Mouse (Mus musculus): ENCODE data around the gene Pcnx3.
A peak's percentile ranks its signal among the peaks of the same experiment; 100 is the strongest.

Pcnx3 gene

GRCm38 (mm10) chr19:5668372-5668771 lies 20.3 kb downstream of the Pcnx3 start:
- DNase-seq, result no peak

GRCm38 (mm10) chr19:5666386-5666785 lies 22.3 kb downstream of the Pcnx3 start:
- DNase-seq, result no peak

- DNase-seq, result no peak
Observed at GRCm38 (mm10) chr19:5665465-5665864, 23.2 kb downstream of the Pcnx3 start.

GRCm38 (mm10) chr19:5664669-5665257 lies 23.9 kb downstream of the Pcnx3 start:
- DNase-seq, result no peak

DNA sequence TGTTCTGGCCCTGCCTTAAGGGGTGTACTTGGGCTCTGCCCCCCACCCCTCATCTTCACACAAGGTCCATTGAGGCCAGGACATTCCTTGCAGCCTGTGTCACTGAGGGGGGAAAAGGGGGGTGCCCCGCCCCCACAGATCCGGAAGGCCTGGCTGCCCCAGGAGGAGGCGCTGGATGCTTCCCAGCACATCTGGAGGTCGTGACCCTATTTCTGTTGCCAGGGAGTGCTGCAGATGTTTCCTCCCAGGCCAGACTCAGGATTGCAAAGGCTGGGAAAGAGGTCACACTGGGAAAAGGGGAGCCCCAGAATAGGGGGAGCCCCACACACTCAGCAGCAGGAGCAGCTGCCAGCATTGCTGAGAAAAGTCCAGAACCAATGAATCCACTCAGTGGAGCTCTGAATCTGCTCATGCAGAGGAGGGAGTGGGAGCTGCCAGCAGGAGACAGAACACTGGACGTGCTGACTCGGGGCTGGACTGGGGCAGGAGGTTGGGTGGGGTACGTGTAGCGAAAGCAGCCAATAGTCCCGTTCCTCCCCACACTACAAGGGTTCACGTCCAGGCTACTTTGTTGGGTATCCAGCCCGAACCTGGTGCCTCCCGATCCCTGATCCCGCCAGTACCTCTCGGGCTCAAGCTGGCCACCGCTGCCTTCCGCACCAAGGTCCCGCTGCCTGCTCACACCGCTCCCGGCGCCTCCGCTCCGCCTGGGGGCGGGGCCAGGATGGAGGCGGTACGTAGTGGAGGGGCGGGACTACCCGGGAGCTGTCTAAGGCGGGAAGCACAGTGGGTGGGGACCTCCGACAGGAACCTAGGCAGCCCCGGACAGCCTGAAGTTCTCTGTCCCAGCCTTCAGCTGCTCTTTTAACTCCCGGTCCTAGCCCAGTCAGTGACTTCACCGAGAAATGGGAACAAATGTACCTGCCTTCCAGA lies 25.5 kb downstream of the Pcnx3 start, which contains the start of gene Sipa1:
Gene Sipa1 (minus strand): TSS at position 727 of the 933 bp plus-strand sequence.
- peak; percentile 52 for DNase-seq

DNA sequence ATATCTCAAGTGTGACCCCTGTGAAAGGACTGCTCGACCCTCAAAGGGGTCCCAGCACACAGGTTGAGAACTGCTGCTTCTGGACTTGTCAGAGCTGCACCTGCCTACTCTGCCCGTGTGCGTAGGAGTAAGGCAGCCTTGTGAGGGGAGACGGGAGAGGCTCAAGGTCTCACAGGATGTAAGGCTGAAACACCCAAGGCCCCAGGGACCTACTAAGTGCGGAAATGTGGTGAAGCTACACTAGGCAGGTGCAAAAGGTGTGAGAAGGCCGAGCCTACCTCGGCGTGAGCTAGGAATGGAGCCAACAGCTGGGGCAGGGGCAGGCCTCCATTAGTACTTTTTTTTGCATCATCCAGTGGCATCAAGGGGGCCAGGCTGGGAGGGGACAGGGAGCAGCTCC lies 26.4 kb downstream of the Pcnx3 start:
- no peak for DNase-seq

GRCm38 (mm10) chr19:5660942-5661751 lies 27.6 kb downstream of the Pcnx3 start:
- DNase-seq, result no peak

GRCm38 (mm10) chr19:5654720-5655298 lies 33.9 kb downstream of the Pcnx3 start:
- DNase-seq, result no peak

GRCm38 (mm10) chr19:5653969-5654719 lies 34.6 kb downstream of the Pcnx3 start:
- no peak for DNase-seq

DNA sequence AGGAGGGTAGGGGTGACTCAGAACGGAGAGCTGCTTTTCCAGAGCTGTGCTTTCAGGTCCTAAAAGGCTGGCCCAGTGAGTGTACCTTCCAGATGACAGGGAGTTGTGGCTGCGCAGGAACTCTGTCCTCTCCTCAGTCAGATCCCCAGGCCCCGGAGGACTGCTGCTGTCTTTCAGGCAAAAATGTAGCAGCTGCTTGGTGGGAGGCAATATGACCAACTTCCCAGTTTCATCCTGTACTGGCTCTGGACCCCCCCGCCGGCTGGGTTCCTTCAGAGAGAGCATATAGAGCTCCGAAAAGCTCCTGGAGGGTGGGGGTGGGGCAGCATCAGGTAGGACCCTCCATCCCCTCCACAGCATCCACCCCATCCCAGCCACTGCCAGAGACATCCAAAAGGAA lies 36.1 kb downstream of the Pcnx3 start:
- no peak for DNase-seq

- no peak for DNase-seq
Observed at GRCm38 (mm10) chr19:5651502-5652274, 37.0 kb downstream of the Pcnx3 start.

DNA sequence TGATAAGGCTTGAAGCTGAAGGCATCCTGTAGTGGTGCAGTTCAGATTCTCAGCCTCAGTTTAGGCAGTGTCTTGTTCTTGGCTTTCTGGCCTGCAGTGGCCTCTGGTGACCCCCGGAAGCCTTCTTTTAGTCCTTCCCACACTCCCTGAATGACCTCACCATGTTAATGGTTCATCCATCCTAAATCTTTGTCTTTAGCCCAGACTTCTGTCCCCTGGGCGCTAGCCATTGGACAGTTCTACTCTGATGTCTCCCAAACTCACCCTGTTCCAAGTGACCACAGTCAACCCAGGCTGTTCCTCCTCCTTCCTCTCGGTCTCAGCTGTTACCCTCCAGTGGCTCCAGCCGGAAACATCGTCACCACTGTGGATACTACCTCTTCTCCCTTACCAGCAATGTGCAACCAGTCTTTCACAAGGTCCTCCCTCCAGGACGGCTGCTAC lies 39.4 kb downstream of the Pcnx3 start:
- no peak for DNase-seq

DNA sequence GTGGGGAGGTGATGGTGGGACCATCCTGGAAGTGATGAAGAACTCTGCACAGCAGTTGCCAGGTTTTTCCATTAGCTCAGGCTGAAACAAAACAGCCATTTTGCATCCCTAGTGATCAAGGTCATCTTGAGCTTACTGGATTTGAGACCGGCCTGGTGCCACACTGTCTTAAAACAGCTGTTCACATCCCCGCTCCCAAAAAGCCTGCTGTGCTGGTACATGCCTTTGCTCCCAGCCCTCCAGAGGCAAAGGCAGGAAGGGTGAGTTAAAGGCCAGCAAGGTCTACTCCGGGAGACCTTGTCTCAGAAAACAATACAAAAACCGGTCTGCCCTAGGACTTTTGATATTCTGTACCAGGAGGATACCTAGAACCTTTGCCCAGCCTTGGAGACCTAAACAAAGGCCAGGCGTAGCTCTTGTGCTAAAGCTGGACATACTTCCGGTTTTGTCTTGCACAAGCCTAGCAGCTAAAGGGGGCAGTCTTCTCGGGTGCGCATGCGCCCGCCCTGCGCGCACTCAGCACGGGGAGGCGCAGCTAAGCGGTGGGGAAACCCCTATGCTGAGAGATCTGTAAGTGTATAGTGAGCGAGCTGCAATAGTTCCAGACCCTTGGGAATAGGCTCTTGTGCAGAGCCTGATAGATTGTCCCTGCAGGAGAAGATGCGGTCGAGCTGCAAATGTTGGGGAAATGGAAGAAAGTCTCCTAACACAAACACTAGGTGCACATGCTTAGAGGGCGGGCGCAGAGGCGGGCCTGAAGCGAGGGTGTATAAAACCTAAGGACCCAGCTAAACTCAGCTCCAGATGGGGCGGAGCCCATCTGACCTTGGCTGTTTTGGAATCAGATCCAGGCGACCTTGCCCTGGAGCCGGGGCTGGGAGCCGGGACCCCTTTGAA lies 40.1 kb downstream of the Pcnx3 start:
- DNase-seq, result peak; percentile 57

- DNase-seq, result no peak
Observed at GRCm38 (mm10) chr19:5647791-5648190, 40.9 kb downstream of the Pcnx3 start.

DNA sequence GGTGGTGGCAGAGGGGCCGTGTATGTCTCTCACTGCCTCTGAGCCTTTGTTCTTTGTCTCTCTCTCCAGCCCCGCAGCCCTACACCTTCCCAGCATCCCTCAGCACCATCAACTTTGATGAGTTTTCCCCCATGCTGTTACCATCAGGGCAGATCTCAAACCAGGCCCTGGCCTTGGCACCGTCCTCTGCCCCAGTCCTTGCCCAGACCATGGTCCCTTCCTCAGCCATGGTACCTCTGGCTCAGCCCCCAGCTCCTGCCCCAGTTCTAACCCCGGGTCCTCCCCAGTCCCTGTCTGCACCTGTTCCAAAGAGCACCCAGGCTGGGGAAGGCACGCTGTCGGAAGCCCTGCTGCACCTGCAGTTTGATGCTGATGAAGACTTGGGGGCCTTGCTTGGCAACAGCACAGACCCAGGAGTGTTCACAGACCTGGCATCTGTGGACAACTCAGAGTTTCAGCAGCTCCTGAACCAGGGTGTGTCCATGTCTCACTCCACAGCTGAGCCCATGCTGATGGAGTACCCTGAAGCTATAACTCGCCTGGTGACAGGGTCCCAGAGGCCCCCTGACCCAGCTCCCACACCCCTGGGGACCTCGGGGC lies 41.9 kb downstream of the Pcnx3 start:
- no peak for DNase-seq

- no peak for DNase-seq
Observed at GRCm38 (mm10) chr19:5645280-5645679, 43.4 kb downstream of the Pcnx3 start.

DNA sequence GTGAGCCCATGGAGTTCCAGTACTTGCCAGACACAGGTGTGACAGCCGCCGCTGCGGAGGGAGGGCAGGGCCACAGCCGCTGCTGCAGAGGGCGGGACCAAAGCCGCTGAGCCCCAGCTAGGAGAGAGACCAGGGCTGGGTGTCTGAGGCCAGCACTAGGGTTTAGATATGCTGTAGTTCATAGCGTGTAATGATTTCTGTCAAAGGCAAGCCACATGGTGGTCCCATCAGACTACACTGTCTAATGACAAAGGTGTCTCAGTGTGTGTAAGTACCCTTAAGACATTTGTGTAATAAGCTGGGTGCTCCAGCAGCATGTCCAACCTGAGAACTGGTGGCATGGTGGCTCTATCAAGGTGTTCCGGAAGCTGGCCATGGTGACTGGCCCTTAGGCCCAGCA lies 47.1 kb downstream of the Pcnx3 start:
- DNase-seq, result no peak

GRCm38 (mm10) chr19:5641021-5641420 lies 47.7 kb downstream of the Pcnx3 start:
- DNase-seq, result no peak

DNA sequence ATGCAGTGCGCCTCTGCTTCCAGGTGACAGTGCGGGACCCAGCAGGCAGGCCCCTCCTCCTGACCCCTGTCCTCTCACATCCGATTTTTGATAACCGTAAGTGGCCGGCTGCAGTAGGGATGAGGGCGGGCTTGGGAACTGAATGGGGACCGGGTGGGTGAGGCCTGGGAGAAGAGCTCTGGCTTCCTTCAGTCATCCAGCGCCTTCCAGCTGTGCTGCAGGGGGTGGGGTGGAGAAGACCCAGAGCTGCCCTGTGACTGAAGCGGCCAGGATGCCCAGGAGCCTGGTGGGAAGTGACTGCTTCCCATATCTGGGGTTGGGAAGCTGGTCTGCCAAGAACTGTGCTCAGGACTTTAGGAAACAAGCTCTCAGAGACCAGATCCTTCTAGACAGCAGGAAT lies 48.4 kb downstream of the Pcnx3 start:
- DNase-seq, result no peak

Measured in cerebellum, adult 8-10 months (tissue).